Mouse (Mus musculus) lung, postnatal 0 days (tissue): ENCODE data around the gene Nat9.

Experiments
- CTCF ChIP-seq: IDR thresholded peaks from 2 replicates; pipeline ENCODE4 v1.5.1; 2016; ENCODE audit warnings: antibody characterized with exemption, mild to moderate bottlenecking
- EP300 ChIP-seq: IDR thresholded peaks from 2 replicates; pipeline ENCODE4 v1.6.1; 2016; ENCODE audit warnings: antibody characterized with exemption, mild to moderate bottlenecking, control low read depth

DNA sequence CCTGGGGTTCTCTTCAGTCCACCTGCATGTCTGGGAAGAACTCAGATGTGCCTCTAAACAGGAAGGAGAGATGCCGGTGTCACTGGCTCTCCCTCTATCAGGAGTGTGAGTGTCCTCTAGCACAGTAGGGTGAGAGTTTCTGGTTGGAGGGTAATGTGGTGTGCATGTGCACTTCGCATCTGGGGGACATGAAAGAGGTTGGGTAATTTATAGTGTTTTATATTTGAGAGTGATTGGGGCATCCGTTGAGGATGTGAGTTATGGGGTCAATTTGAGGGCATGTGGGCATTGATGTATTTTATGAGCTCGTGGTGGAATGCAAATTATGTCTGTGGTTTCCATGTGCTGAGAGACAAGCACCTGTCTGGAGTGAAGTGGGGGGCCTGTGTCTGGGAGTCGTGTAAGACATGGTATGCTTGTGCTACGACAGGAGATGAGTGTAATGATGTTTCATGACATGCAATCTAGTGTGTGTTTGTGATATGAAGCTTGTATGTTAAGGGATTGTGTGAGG is 36.9 kb downstream of the Nat9 start:
- TF ChIP-seq CTCF = no peak
- TF ChIP-seq EP300 = no peak
